Mouse (Mus musculus): Measurements from ENCODE around the gene Taf5l. TPM values are rescaled to one million over a fixed set of nuclear protein-coding genes. Genes with fewer than 3 reads are reported as not detected.

Gene Taf5l
- polyA plus RNA-seq, 1 experiment from 2014 or later = 23.6 TPM

GRCm38 (mm10) chr8:123950077-123950802 is 71.0 kb downstream of the Taf5l start:
- no peaks in the 10 kb centered on the region for H3K9me3 ChIP-seq
- no peak for ATAC-seq (ENCODE audit: low FRiP score)
- no peaks in the 10 kb centered on the region for H3K27me3 ChIP-seq
- H3K36me3 ChIP-seq = peaks cover 35% of the 10 kb centered on the region
- H3K9ac ChIP-seq = peak overlapping the region; percentile 90
- peak overlapping the region; percentile 91; the same call in 1 of the 2 replicates for H3K27ac ChIP-seq
- H3K4me1 ChIP-seq (replicated peaks) = peaks cover 16% of the 10 kb centered on the region
- H3K4me2 ChIP-seq = peak overlapping the region; percentile 93
- H3K4me3 ChIP-seq = peak overlapping the region; percentile 97
- WGBS = 34% methylated on average over 10 of the region's 10 CpGs

GRCm38 (mm10) chr8:123949686-123949986 is 71.6 kb downstream of the Taf5l start:
- peaks cover 37% of the 10 kb centered on the region for H3K36me3 ChIP-seq
- no peaks in the 10 kb centered on the region for H3K9me3 ChIP-seq
- H3K27me3 ChIP-seq = no peaks in the 10 kb centered on the region
- peaks cover 16% of the 10 kb centered on the region for H3K4me1 ChIP-seq (replicated peaks)
- peak overlapping the region; percentile 91 for H3K27ac ChIP-seq
- H3K4me3 ChIP-seq = peak overlapping the region; percentile 97
- H3K9ac ChIP-seq = peak overlapping the region; percentile 90
- peak; percentile 63; the same call in 1 of the 2 replicates for ATAC-seq (ENCODE audit: low FRiP score)
- WGBS = 7% methylated on average over 10 of the region's 10 CpGs
- peak overlapping the region; percentile 93 for H3K4me2 ChIP-seq

- Histone ChIP-seq H3K27ac (peak within 1 kb of the TSS; percentile 91), H3K36me3 (peaks cover 35% of the 10 kb centered on the region), H3K9me3 (no peaks in the 10 kb centered on the region), H3K27me3 (no peaks in the 10 kb centered on the region), H3K9ac (peak within 1 kb of the TSS; percentile 90), H3K4me1 (replicated peaks) (peaks cover 16% of the 10 kb centered on the region), H3K4me2 (peak within 1 kb of the TSS; percentile 93), H3K4me3 (peak within 1 kb of the TSS; percentile 97)
- WGBS = under 1% methylated on average over 77 of the region's 77 CpGs
- peak; percentile 89 for ATAC-seq (ENCODE audit: low FRiP score)
Measured at GRCm38 (mm10) chr8:123948942-123949685, 72.1 kb downstream of the Taf5l start, which contains the start of gene Nup133. Gene Nup133, minus strand, starts transcription at chr8:123949265.

MicroRNAs within 50 kb of the gene (microRNA counts, 519-probe panel; counts per million panel counts)
- microRNA mmu-miR-1967 = 906 counts per million, percentile 2 among the panel's probes with 10 or more counts

Small RNAs within 50 kb of the gene (microRNA-seq; reads per million reads assigned to microRNA genes)
- gene Mir1967 = not detected

Other genes with a start within 250 kb of the Taf5l start
- 73.9 and 74.8 TPM in 2 replicates for gene Rab4a, start 215.4 kb downstream of the Taf5l start, polyA plus RNA-seq (2015; fragmentation: Nextera tagmentation; extraction: Ambion mirVana)
- 4.0 and 4.1 TPM in 2 replicates for gene Ccsap, start 161.2 kb downstream of the Taf5l start, polyA plus RNA-seq (2015; fragmentation: Nextera tagmentation; extraction: Ambion mirVana)
- 7.4 and 9.9 TPM in 2 replicates for gene Acta1, start 126.6 kb downstream of the Taf5l start, polyA plus RNA-seq (2015; fragmentation: Nextera tagmentation; extraction: Ambion mirVana)
- 25.3 and 25.4 TPM in 2 replicates for gene Nup133, start 72.1 kb downstream of the Taf5l start, polyA plus RNA-seq (2015; fragmentation: Nextera tagmentation; extraction: Ambion mirVana)
- gene Abcb10, start 38.3 kb downstream of the Taf5l start, polyA plus RNA-seq (2015; fragmentation: Nextera tagmentation; extraction: Ambion mirVana) = 11.8 and 12.0 TPM in 2 replicates
- 3.2 TPM in 2 replicates for gene Urb2, start 111 bp upstream of the Taf5l start, polyA plus RNA-seq (2015; fragmentation: Nextera tagmentation; extraction: Ambion mirVana)
- gene Galnt2, start 210.0 kb upstream of the Taf5l start, polyA plus RNA-seq (2015; fragmentation: Nextera tagmentation; extraction: Ambion mirVana) = 49.9 and 52.8 TPM in 2 replicates

Data from hindbrain, embryonic 13.5 days (tissue).